Mouse (Mus musculus) forebrain, embryonic 16.5 days (tissue): ENCODE measurements around the gene Rps5. TPM values are rescaled to one million over a fixed set of nuclear protein-coding genes. Genes with fewer than 3 reads are reported as not detected.

ENCODE experiments used
- ATAC-seq: fragments of 200-750 bp; cut with Nextera tagmentation; 2 replicates; pipeline ENCODE4 v1.8.0; 2017; ENCODE audit warnings: mild to moderate bottlenecking, moderate library complexity
- H3K27ac ChIP-seq: fragments of 300-500 bp; sonication (generic); 2 replicates; pipeline ENCODE4 v1.5.1; 2014; ENCODE audit warnings: low read length, control low read depth
- H3K27me3 ChIP-seq: fragments of 300-500 bp; sonication (generic); replicated peaks from 2 replicates; pipeline ENCODE4 v1.6.1; 2014; ENCODE audit warnings: low read length; ENCODE audit not compliant: control insufficient read depth, insufficient read depth
- H3K36me3 ChIP-seq: fragments of 300-500 bp; sonication (generic); 2 replicates; pipeline ENCODE4 v1.6.1; 2014; ENCODE audit not compliant: control insufficient read depth, insufficient read depth
- H3K4me1 ChIP-seq: fragments of 300-500 bp; sonication (generic); replicated peaks from 2 replicates; pipeline ENCODE4 v1.6.1; 2014; ENCODE audit warnings: low read length; ENCODE audit not compliant: control insufficient read depth, insufficient read depth
- H3K4me2 ChIP-seq: fragments of 300-500 bp; sonication (generic); 2 replicates; pipeline ENCODE4 v1.6.1; 2014; ENCODE audit warnings: mild to moderate bottlenecking, low read length, control low read depth
- H3K4me3 ChIP-seq: fragments of 300-500 bp; sonication (generic); replicated peaks from 2 replicates; pipeline ENCODE4 v1.5.1; 2014; ENCODE audit warnings: mild to moderate bottlenecking, low read length, control low read depth
- H3K9ac ChIP-seq: fragments of 300-500 bp; sonication (generic); replicated peaks from 2 replicates; pipeline ENCODE4 v1.6.1; 2014; ENCODE audit warnings: low read depth, low read length, control low read depth
- H3K9me3 ChIP-seq: fragments of 300-500 bp; sonication (generic); 2 replicates; pipeline ENCODE4 v1.6.1; 2016; ENCODE audit warnings: low read length; ENCODE audit not compliant: control insufficient read depth
- WGBS: fragments of 180-500 bp; shearing (Covaris S2); extraction: QIAGEN DNeasy Blood & Tissue Kit; methylation state at CpG from one replicate; pipeline ENCODE4 v1.1.7; 2014; 5-methylcytosine and 5-hydroxymethylcytosine counted together
- polyA plus RNA-seq: library from polyadenylated mRNA; unstranded; fragments of >200 nt; fragmentation: Nextera tagmentation; extraction: Ambion mirVana; gene quantifications from 2 replicates; pipeline ENCODE4 v1.2.1, GENCODE M21; 2015

Rps5 gene
- polyA plus RNA-seq, 1 experiment from 2014 or later, result 660 TPM

DNA sequence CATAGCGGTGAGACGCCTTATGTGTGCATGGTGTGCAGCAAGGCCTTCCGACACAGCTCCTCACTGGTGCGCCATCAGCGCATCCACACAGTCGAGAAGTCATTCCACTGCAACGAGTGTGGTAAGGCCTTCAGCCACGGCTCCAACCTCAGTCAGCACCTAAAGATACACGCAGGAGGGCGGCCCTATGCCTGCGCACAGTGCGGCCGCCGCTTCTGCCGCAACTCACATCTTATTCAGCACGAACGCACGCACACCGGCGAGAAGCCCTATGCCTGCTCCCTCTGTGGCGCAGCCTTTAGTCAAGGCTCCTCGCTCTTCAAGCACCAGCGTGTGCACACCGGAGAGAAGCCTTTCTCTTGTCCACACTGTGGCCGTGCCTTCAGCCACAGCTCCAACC lies 48.8 kb downstream of the Rps5 start:
- H3K4me2 ChIP-seq, result no peak overlapping the region
- no peak for ATAC-seq
- no peak overlapping the region for H3K4me3 ChIP-seq
- peaks cover 12% of the 10 kb centered on the region for H3K4me1 ChIP-seq
- H3K36me3 ChIP-seq, result peaks cover 22% of the 10 kb centered on the region
- H3K9me3 ChIP-seq, result no peaks in the 10 kb centered on the region
- H3K9ac ChIP-seq, result no peak overlapping the region
- no peak overlapping the region for H3K27ac ChIP-seq
- no peaks in the 10 kb centered on the region for H3K27me3 ChIP-seq
- WGBS, result 96% methylated on average over 25 of the region's 25 CpGs

Other genes with a start within 250 kb of the Rps5 start
- not detected in 2 replicates for gene Vmn2r55, start 237.3 kb upstream of the Rps5 start, polyA plus RNA-seq
- not detected in 2 replicates for gene Vmn2r56, start 187.3 kb upstream of the Rps5 start, polyA plus RNA-seq
- 27.9 and 30.9 TPM in 2 replicates for gene Zscan18, start 118.7 kb upstream of the Rps5 start, polyA plus RNA-seq
- gene Zfp329, start 103.4 kb upstream of the Rps5 start, polyA plus RNA-seq, result 27.5 and 32.1 TPM in 2 replicates
- 42.0 and 43.0 TPM in 2 replicates for gene Zfp110, start 87.5 kb upstream of the Rps5 start, polyA plus RNA-seq
- gene Zfp128, start 41.1 kb upstream of the Rps5 start, polyA plus RNA-seq, result 9.0 and 10.2 TPM in 2 replicates
- gene Zscan22, start 24.5 kb upstream of the Rps5 start, polyA plus RNA-seq, result 13.8 and 15.0 TPM in 2 replicates
- 0.65 and 0.67 TPM in 2 replicates for gene Rnf225, start 5.1 kb downstream of the Rps5 start, polyA plus RNA-seq
- gene Zfp324, start 43.5 kb downstream of the Rps5 start, polyA plus RNA-seq, result 16.8 and 17.4 TPM in 2 replicates
- 11.8 and 13.0 TPM in 2 replicates for gene Zfp446, start 55.6 kb downstream of the Rps5 start, polyA plus RNA-seq
- 0.21 and 0.75 TPM in 2 replicates for gene Slc27a5, start 75.9 kb downstream of the Rps5 start, polyA plus RNA-seq
- gene Trim28, start 76.8 kb downstream of the Rps5 start, polyA plus RNA-seq, result 230 and 237 TPM in 2 replicates
- gene Zbtb45, start 87.7 kb downstream of the Rps5 start, polyA plus RNA-seq, result 43.0 and 44.1 TPM in 2 replicates
- 170 and 175 TPM in 2 replicates for gene Chmp2a, start 112.5 kb downstream of the Rps5 start, polyA plus RNA-seq
- 66.8 and 67.7 TPM in 2 replicates for gene Ube2m, start 116.0 kb downstream of the Rps5 start, polyA plus RNA-seq
- 6.7 and 10.6 TPM in 2 replicates for gene Mzf1, start 132.5 kb downstream of the Rps5 start, polyA plus RNA-seq
- gene Vmn1r85, start 172.9 kb downstream of the Rps5 start, polyA plus RNA-seq, result 0.04 TPM in 2 replicates
- gene Vmn1r86, start 197.6 kb downstream of the Rps5 start, polyA plus RNA-seq, result not detected in 2 replicates
- gene Vmn1r87, start 217.9 kb downstream of the Rps5 start, polyA plus RNA-seq, result not detected in 2 replicates
- gene Vmn1r88, start 237.3 kb downstream of the Rps5 start, polyA plus RNA-seq, result not detected in 2 replicates